Mouse (Mus musculus) CH12.LX (cell line): ENCODE measurements around the gene Vsig2. TPM values are rescaled to one million over a fixed set of nuclear protein-coding genes. Genes with fewer than 3 reads are reported as not detected.

Experiments
- DNase-seq: peaks from one replicate; pipeline ENCODE4 v3.0.0-alpha.2; 2013; ENCODE audit errors: extremely low read depth
- H3K27ac ChIP-seq: 2 replicates; pipeline ENCODE4 v1.5.1; 2012; ENCODE audit warnings: low read depth, mild to moderate bottlenecking, control low read depth, moderate library complexity; ENCODE audit not compliant: insufficient read depth
- H3K27me3 ChIP-seq: replicated peaks from 2 replicates; pipeline ENCODE3; 2012; ENCODE audit warnings: inconsistent platforms
- H3K36me3 ChIP-seq, 2 experiments: replicated peaks in 1 of 2; 2 replicates each; pipeline versions ENCODE3 to v1.6.1; 2012; ENCODE audit warnings: inconsistent platforms in 1 of 2, low read length in 1 of 2, mild to moderate bottlenecking in 1 of 2, mixed read lengths in 1 of 2, moderate library complexity in 1 of 2; ENCODE audit not compliant: control insufficient read depth in 1 of 2, insufficient read depth in 1 of 2
- H3K4me1 ChIP-seq, 2 experiments: 2 replicates each; pipeline ENCODE4 v1.6.1; 2012; ENCODE audit warnings: inconsistent platforms in 1 of 2, moderate library complexity in 1 of 2; ENCODE audit not compliant: insufficient read depth in 2 of 2, control insufficient read depth in 1 of 2
- H3K4me2 ChIP-seq: 2 replicates; pipeline ENCODE4 v1.6.1; 2012; ENCODE audit warnings: low read depth, mild to moderate bottlenecking, control low read depth; ENCODE audit not compliant: poor library complexity, insufficient read depth, severe bottlenecking
- H3K4me3 ChIP-seq, 3 experiments: fragments of 150-350 bp in 1 of 3; sonication (generic) in 1 of 3; replicated peaks in 1 of 3; 2 replicates each; pipeline versions ENCODE3 to v1.5.1; 2011 to 2012; ENCODE audit warnings: low read depth in 2 of 3, low read length in 2 of 3, mild to moderate bottlenecking in 2 of 3, moderate library complexity in 2 of 3, control low read depth in 1 of 3, improper control_type of control experiment in 1 of 3, inconsistent platforms in 1 of 3, mixed read lengths in 1 of 3; ENCODE audit not compliant: poor library complexity in 1 of 3
- H3K79me2 ChIP-seq: replicated peaks from 2 replicates; pipeline ENCODE4 v1.6.1; 2012; ENCODE audit warnings: mild to moderate bottlenecking, moderate library complexity; ENCODE audit not compliant: control insufficient read depth, poor library complexity, insufficient read depth, severe bottlenecking; ENCODE audit errors: extremely low read depth
- H3K9ac ChIP-seq: 2 replicates; pipeline ENCODE4 v1.6.1; 2012; ENCODE audit warnings: low read depth, mild to moderate bottlenecking, control low read depth, moderate library complexity; ENCODE audit not compliant: insufficient read depth
- H3K9me3 ChIP-seq: replicated peaks from 2 replicates; pipeline ENCODE3; 2012; ENCODE audit warnings: low read length, inconsistent platforms, mixed read lengths
- CHD1 ChIP-seq: IDR thresholded peaks from 2 replicates; pipeline ENCODE4 v1.6.1; 2012; ENCODE audit warnings: low read depth, low read length, improper control_type of control experiment, inconsistent platforms
- CTCF ChIP-seq, 2 experiments: IDR thresholded peaks in 1 of 2; conservative IDR thresholded peaks in 1 of 2; 2 replicates each; pipeline ENCODE4 v1.5.1; 2011 to 2012; ENCODE audit warnings: low read depth in 2 of 2, low read length in 2 of 2, improper control_type of control experiment in 1 of 2, inconsistent platforms in 1 of 2, mild to moderate bottlenecking in 1 of 2, moderate library complexity in 1 of 2
- ELF1 ChIP-seq: IDR thresholded peaks from 2 replicates; pipeline ENCODE4 v1.6.1; 2014; ENCODE audit warnings: low read depth, mild to moderate bottlenecking, inconsistent platforms, low read length, improper control_type of control experiment
- ETS1 ChIP-seq: conservative IDR thresholded peaks from 2 replicates; pipeline ENCODE4 v1.6.1; 2012; ENCODE audit warnings: low read depth, mild to moderate bottlenecking, inconsistent platforms, low read length, improper control_type of control experiment, moderate library complexity
- MAFK ChIP-seq: IDR thresholded peaks from 2 replicates; pipeline ENCODE4 v1.6.1; 2011; ENCODE audit warnings: low read length, improper control_type of control experiment; ENCODE audit not compliant: insufficient replicate concordance
- MAX ChIP-seq: IDR thresholded peaks from 2 replicates; pipeline ENCODE4 v1.6.1; 2011; ENCODE audit warnings: low read length, improper control_type of control experiment
- MAZ ChIP-seq: IDR thresholded peaks from 2 replicates; pipeline ENCODE4 v1.6.1; 2012; ENCODE audit warnings: low read depth, mild to moderate bottlenecking, inconsistent platforms, low read length, improper control_type of control experiment, moderate library complexity
- MEF2A ChIP-seq: IDR thresholded peaks from 2 replicates; pipeline ENCODE4 v1.6.1; 2014; ENCODE audit warnings: low read depth, mild to moderate bottlenecking, inconsistent platforms, low read length, improper control_type of control experiment, borderline replicate concordance
- MXI1 ChIP-seq: IDR thresholded peaks from 2 replicates; pipeline ENCODE4 v1.6.1; 2011; ENCODE audit warnings: mild to moderate bottlenecking, low read depth, low read length, improper control_type of control experiment
- PAX5 ChIP-seq: IDR thresholded peaks from 2 replicates; pipeline ENCODE4 v1.6.1; 2012; ENCODE audit warnings: low read length, inconsistent platforms, mixed read lengths
- POLR2A ChIP-seq: IDR thresholded peaks from 2 replicates; pipeline ENCODE4 v1.6.1; 2011; ENCODE audit warnings: low read depth, mild to moderate bottlenecking, improper control_type of control experiment, low read length
- RAD21 ChIP-seq: IDR thresholded peaks from 2 replicates; pipeline ENCODE4 v1.6.1; 2011; ENCODE audit warnings: low read depth, mild to moderate bottlenecking, low read length, improper control_type of control experiment, moderate library complexity
- RCOR1 ChIP-seq: conservative IDR thresholded peaks from 2 replicates; pipeline ENCODE4 v1.6.1; 2012; ENCODE audit warnings: low read depth, mild to moderate bottlenecking, inconsistent platforms, low read length, improper control_type of control experiment
- SMC3 ChIP-seq: IDR thresholded peaks from 2 replicates; pipeline ENCODE4 v1.6.1; 2011; ENCODE audit warnings: low read depth, low read length, improper control_type of control experiment
- ZC3H11A ChIP-seq: IDR thresholded peaks from 2 replicates; pipeline ENCODE4 v1.6.1; 2012; ENCODE audit warnings: low read depth, mild to moderate bottlenecking, inconsistent platforms, low read length, improper control_type of control experiment
- ZKSCAN1 ChIP-seq: IDR thresholded peaks from 2 replicates; pipeline ENCODE4 v1.6.1; 2012; ENCODE audit warnings: low read depth, inconsistent platforms, low read length, improper control_type of control experiment, borderline replicate concordance
- dilution Hi-C: fragments of 300-500 bp; cut with MboI; formaldehyde crosslinking; loops from 2 replicates; pipeline ENCODE4 v1.14.3; 2020; ENCODE audit warnings: low sequenced_read_pairs; ENCODE audit not compliant: extremely low pct_unique_long_range_greater_than_20kb, extremely low pct_ligation_motif_present
- in situ Hi-C: fragments of 300-500 bp; cut with MboI; formaldehyde crosslinking; loops from 3 replicates; pipeline ENCODE4 v1.14.3; 2019; ENCODE audit warnings: low sequenced_read_pairs, low pct_ligation_motif_present, low pct_unique_long_range_greater_than_20kb, mixed read lengths
- polyA plus RNA-seq: library from polyadenylated mRNA; unstranded; fragments of >175 nt; gene quantifications from 2 replicates; pipeline ENCODE4 v1.2.1, GENCODE M21; 2012; ENCODE audit warnings: low read depth; ENCODE audit not compliant: insufficient read length
- total RNA-seq, 2 experiments: library from RNA; depleted of rRNA; stranded (reverse); fragments of 300-350 nt in 1 of 2; fragments of >200 nt in 1 of 2; gene quantifications; 2 replicates each; pipeline ENCODE4 v1.2.3; 2012 to 2014

The Vsig2 gene
- total and polyA plus RNA-seq, 3 experiments = not detected

- Histone ChIP-seq H3K27ac (no peak overlapping the region), H3K9ac (no peak overlapping the region), H3K4me3 (no peak overlapping the region), H3K4me1 (no peaks in the 10 kb centered on the region), H3K79me2 (no peaks in the 10 kb centered on the region; the same call in 1 of the 2 replicates), H3K4me2 (no peak overlapping the region), H3K27me3 (no peaks in the 10 kb centered on the region), H3K36me3 (peaks cover 0 to 22% of the 10 kb centered on the region in 2 experiments), H3K9me3 (no peaks in the 10 kb centered on the region)
- dilution Hi-C loops (no loop called here), in situ Hi-C loops (no loop called here)
- TF ChIP-seq MAFK (peak; percentile 60; the same call in 1 of the 2 replicates), RAD21 (no peak), POLR2A (no peak)
- no peak for DNase-seq
Observed at GRCm38 (mm10) chr9:37501170-37501569, 37.9 kb upstream of the Vsig2 start.

- dilution Hi-C loops (no loop called here), in situ Hi-C loops (no loop called here)
- H3K4me3 ChIP-seq = no peak overlapping the region
- H3K27ac ChIP-seq = no peak overlapping the region
- H3K36me3 ChIP-seq = peaks cover 0 to 15% of the 10 kb centered on the region in 2 experiments
- no peaks in the 10 kb centered on the region for H3K9me3 ChIP-seq
- no peak for TF ChIP-seq RCOR1
- TF ChIP-seq RAD21 = peak; percentile 11
- TF ChIP-seq CTCF (conservative IDR thresholded peaks at IDR 0.05 in 1 of 2, IDR thresholded peaks at IDR 0.05 in 1 of 2; ENCODE audit: low read depth in 2 of 2, low read length in 2 of 2) = peak; percentile 30 to 42; a peak in 3 of 4 replicates
- TF ChIP-seq SMC3 = 0 out of 2 replicates have a peak, but pooled peaks have one; percentile 16
- no peak for TF ChIP-seq CHD1
- peak; percentile 11 for DNase-seq
- no peaks in the 10 kb centered on the region for H3K27me3 ChIP-seq
- peaks cover 4% of the 10 kb centered on the region; the same call in 1 of the 2 replicates for H3K79me2 ChIP-seq
- H3K4me1 ChIP-seq = peaks cover 0 to 3% of the 10 kb centered on the region in 2 experiments; a peak in 1 of 4 replicates
- H3K4me2 ChIP-seq = no peak overlapping the region
- no peak overlapping the region for H3K9ac ChIP-seq
Observed at GRCm38 (mm10) chr9:37504348-37504747, 34.7 kb upstream of the Vsig2 start.

GRCm38 (mm10) chr9:37506023-37506422, 33.0 kb upstream of the Vsig2 start:
- no peak overlapping the region for H3K27ac ChIP-seq
- H3K4me2 ChIP-seq = no peak overlapping the region
- no peak overlapping the region for H3K4me3 ChIP-seq
- H3K27me3 ChIP-seq = no peaks in the 10 kb centered on the region
- no peak overlapping the region for H3K9ac ChIP-seq
- no peaks in the 10 kb centered on the region for H3K9me3 ChIP-seq
- in situ Hi-C loops (no loop called here), dilution Hi-C loops (no loop called here)
- peaks cover 0 to 3% of the 10 kb centered on the region in 2 experiments; a peak in 1 of 4 replicates for H3K4me1 ChIP-seq
- no peak for DNase-seq
- H3K79me2 ChIP-seq = peaks cover 4% of the 10 kb centered on the region; the same call in 1 of the 2 replicates
- TF ChIP-seq ELF1 = no peak
- TF ChIP-seq ETS1 = no peak
- no peak for TF ChIP-seq ZC3H11A
- no peak for TF ChIP-seq MAX
- no peak for TF ChIP-seq RCOR1
- TF ChIP-seq CHD1 = no peak
- no peak for TF ChIP-seq SMC3
- no peak for TF ChIP-seq MXI1
- TF ChIP-seq MAZ = no peak
- TF ChIP-seq ZKSCAN1 = no peak
- no peak for TF ChIP-seq CTCF (conservative IDR thresholded peaks at IDR 0.05 in 1 of 2, IDR thresholded peaks at IDR 0.05 in 1 of 2; ENCODE audit: low read depth in 2 of 2, low read length in 2 of 2)
- TF ChIP-seq PAX5 = no peak
- TF ChIP-seq MEF2A = no peak
- TF ChIP-seq POLR2A = no peak
- H3K36me3 ChIP-seq = peaks cover 0 to 6% of the 10 kb centered on the region in 2 experiments
